Mouse (Mus musculus) thymus, adult 2 months (tissue): ENCODE measurements around the gene Zfp384. TPM values are rescaled to one million over a fixed set of nuclear protein-coding genes. Genes with fewer than 3 reads are reported as not detected.
A peak's percentile ranks its signal among the peaks of the same experiment; 100 is the strongest.

Source experiments
- DNase-seq: peaks from one replicate; pipeline ENCODE4 v3.0.0; 2021
- H3K27ac ChIP-seq: fragments of 200-500 bp; 2 replicates; pipeline ENCODE4 v1.5.1; 2012; ENCODE audit warnings: low read length, control low read depth; ENCODE audit not compliant: control insufficient read depth, insufficient read depth
- H3K27me3 ChIP-seq: fragments of 200-500 bp; 2 replicates; pipeline ENCODE4 v1.6.1; 2012; ENCODE audit warnings: mild to moderate bottlenecking, low read length, moderate library complexity, mixed read lengths; ENCODE audit not compliant: control insufficient read depth, insufficient read depth
- H3K36me3 ChIP-seq: fragments of 200-500 bp; 2 replicates; pipeline ENCODE4 v1.6.1; 2012; ENCODE audit warnings: mild to moderate bottlenecking, low read length, moderate library complexity; ENCODE audit not compliant: control insufficient read depth, insufficient read depth
- H3K4me1 ChIP-seq: fragments of 200-500 bp; replicated peaks from 2 replicates; pipeline ENCODE4 v1.6.1; 2012; ENCODE audit warnings: low read length; ENCODE audit not compliant: control insufficient read depth, insufficient read depth
- H3K4me3 ChIP-seq: fragments of 200-500 bp; 2 replicates; pipeline ENCODE4 v1.5.1; 2012; ENCODE audit warnings: mild to moderate bottlenecking, low read length, control low read depth, moderate library complexity; ENCODE audit not compliant: control insufficient read depth, insufficient read depth
- CTCF ChIP-seq: fragments of 200-500 bp; IDR thresholded peaks from 2 replicates; pipeline ENCODE4 v1.5.1; 2012; ENCODE audit warnings: mild to moderate bottlenecking, control low read depth, low read length, moderate library complexity, borderline replicate concordance; ENCODE audit not compliant: control insufficient read depth, poor library complexity, insufficient read depth; ENCODE audit errors: extremely low read depth
- POLR2A ChIP-seq: fragments of 200-500 bp; IDR thresholded peaks from 2 replicates; pipeline ENCODE4 v1.6.1; 2012; ENCODE audit warnings: mild to moderate bottlenecking, low read length, control low read depth, moderate library complexity; ENCODE audit not compliant: control insufficient read depth, poor library complexity, insufficient read depth; ENCODE audit errors: extremely low read depth
- WGBS: fragments of 180-500 bp; shearing (Covaris S2); methylation state at CpG from one replicate; pipeline ENCODE4 v1.1.7; 2018; 5-methylcytosine and 5-hydroxymethylcytosine counted together
- polyA plus RNA-seq: library from polyadenylated mRNA; depleted of rRNA; stranded (reverse); fragments of >200 nt; gene quantifications from 2 replicates; pipeline ENCODE4 v1.2.3, GENCODE M21; 2012

Gene Zfp384
- polyA plus RNA-seq, 1 experiment: 117 TPM

- WGBS: under 1% methylated on average over 26 of the region's 26 CpGs
- TF ChIP-seq POLR2A (no peak), CTCF (no peak)
- Histone ChIP-seq H3K27me3 (no peaks in the 10 kb centered on the region), H3K4me3 (peak within 1 kb of the TSS; percentile 74), H3K4me1 (peaks cover 5% of the 10 kb centered on the region; the same call in 1 of the 2 replicates), H3K36me3 (peaks cover 31% of the 10 kb centered on the region), H3K27ac (peak within 1 kb of the TSS; percentile 9)
- peak; percentile 87 for DNase-seq
These were observed 30.7 kb downstream of the Zfp384 start, which contains the start of gene Ing4 for GRCm38 (mm10) chr6:125039533-125040153. TSS of gene Ing4 (plus strand) at chr6:125039760.

- Histone ChIP-seq H3K4me3 (peak overlapping the region; percentile 74), H3K27me3 (no peaks in the 10 kb centered on the region), H3K27ac (no peak overlapping the region), H3K4me1 (peaks cover 5% of the 10 kb centered on the region; the same call in 1 of the 2 replicates), H3K36me3 (peaks cover 30% of the 10 kb centered on the region)
- DNase-seq: no peak
- TF ChIP-seq CTCF (no peak), POLR2A (no peak)
- 4% methylated on average over 7 of the region's 7 CpGs for WGBS
These were observed 31.3 kb downstream of the Zfp384 start for GRCm38 (mm10) chr6:125040221-125040620.

GRCm38 (mm10) chr6:125041047-125041446, 32.1 kb downstream of the Zfp384 start:
- no peak overlapping the region for H3K27ac ChIP-seq
- 46% methylated on average over 7 of the region's 7 CpGs for WGBS
- TF ChIP-seq POLR2A: no peak
- TF ChIP-seq CTCF: no peak
- no peak for DNase-seq
- H3K36me3 ChIP-seq: peaks cover 25% of the 10 kb centered on the region
- no peak overlapping the region for H3K4me3 ChIP-seq
- H3K27me3 ChIP-seq: no peaks in the 10 kb centered on the region
- H3K4me1 ChIP-seq: peaks cover 5% of the 10 kb centered on the region; the same call in 1 of the 2 replicates

- Histone ChIP-seq H3K4me1 (peaks cover 5% of the 10 kb centered on the region; the same call in 1 of the 2 replicates), H3K4me3 (no peak overlapping the region), H3K36me3 (peaks cover 29% of the 10 kb centered on the region), H3K27me3 (no peaks in the 10 kb centered on the region), H3K27ac (no peak overlapping the region)
- DNase-seq: no peak
- 95% methylated on average over 7 of the region's 7 CpGs for WGBS
- TF ChIP-seq CTCF: no peak
- no peak for TF ChIP-seq POLR2A
These were observed 33.1 kb downstream of the Zfp384 start for GRCm38 (mm10) chr6:125042081-125042480.

GRCm38 (mm10) chr6:125046691-125047090, 37.7 kb downstream of the Zfp384 start:
- peak; percentile 70 for DNase-seq
- Histone ChIP-seq H3K4me1 (no peaks in the 10 kb centered on the region), H3K36me3 (peaks cover 57% of the 10 kb centered on the region), H3K27me3 (no peaks in the 10 kb centered on the region), H3K4me3 (no peak overlapping the region), H3K27ac (no peak overlapping the region)
- TF ChIP-seq CTCF (peak; percentile 75), POLR2A (no peak)
- 49% methylated on average over 5 of the region's 5 CpGs for WGBS

- DNase-seq: no peak
- 82% methylated on average over 20 of the region's 20 CpGs for WGBS
- Histone ChIP-seq H3K4me3 (no peak within 1 kb of the TSS), H3K27ac (no peak within 1 kb of the TSS), H3K36me3 (peaks cover 55% of the 10 kb centered on the region), H3K27me3 (no peaks in the 10 kb centered on the region), H3K4me1 (no peaks in the 10 kb centered on the region)
- TF ChIP-seq POLR2A: no peak
- TF ChIP-seq CTCF: no peak
These were observed 40.7 kb downstream of the Zfp384 start, which contains the start of gene Acrbp for GRCm38 (mm10) chr6:125049678-125050077. TSS of gene Acrbp (plus strand) at chr6:125049689.

- no peak for DNase-seq
- TF ChIP-seq POLR2A: no peak
- TF ChIP-seq CTCF: peak; percentile 59; the same call in 1 of the 2 replicates
- Histone ChIP-seq H3K27ac (no peak overlapping the region), H3K4me3 (no peak overlapping the region), H3K36me3 (peaks cover 46% of the 10 kb centered on the region), H3K27me3 (no peaks in the 10 kb centered on the region), H3K4me1 (no peaks in the 10 kb centered on the region)
- WGBS: 77% methylated on average over 5 of the region's 5 CpGs
These were observed 42.3 kb downstream of the Zfp384 start for GRCm38 (mm10) chr6:125051237-125051636.
